Comparison of ENCODE assay signal across 25 mouse cellular contexts in the genomic region with DNA sequence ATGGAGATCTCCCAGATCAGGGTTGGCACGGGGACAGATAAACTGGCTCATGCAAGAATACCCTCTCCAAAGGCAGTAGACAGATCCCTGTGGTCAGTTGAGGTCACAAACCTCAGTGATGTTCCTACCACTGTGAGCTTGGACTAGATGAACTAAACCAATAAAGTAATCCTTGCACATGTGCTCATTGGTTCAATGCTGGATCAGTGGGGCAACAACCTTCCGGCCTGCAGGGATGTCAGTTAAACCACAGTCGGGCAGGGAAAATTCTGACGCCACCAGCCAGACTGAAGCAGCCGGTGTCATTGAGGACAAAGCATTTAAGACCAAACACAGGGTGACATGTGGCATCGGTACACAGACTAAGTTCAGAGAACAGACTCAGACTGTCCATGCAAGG.
"Had no signal": no experiment of that assay in that cellular context is flagged by ENCODE, and none has a peak within 500 bp of the region (broad histone marks: within the 10 kb centered on the region; RNA-seq: fewer than 3 reads in every experiment).

No protein-coding gene starts in this region.

- H3K36me3 ChIP-seq: heart, embryonic 13.5 days; heart, embryonic 15.5 days; hindbrain, embryonic 10.5 days; hindbrain, embryonic 12.5 days; kidney, embryonic 15.5 days; limb, embryonic 10.5 days; limb, embryonic 12.5 days; liver, embryonic 13.5 days; liver, embryonic 15.5 days had no signal

- H3K27ac ChIP-seq: heart, embryonic 13.5 days; heart, embryonic 15.5 days; hindbrain, embryonic 10.5 days; hindbrain, embryonic 12.5 days; hindbrain, embryonic 14.5 days; kidney, embryonic 15.5 days; kidney, postnatal 0 days; layer of hippocampus, adult 2 months; left cerebral cortex, adult 2 months; limb, embryonic 10.5 days; limb, embryonic 12.5 days; liver, embryonic 13.5 days; liver, embryonic 15.5 days had no signal

- DNase-seq: gastrocnemius, postnatal 25 days; heart, adult 18-20 months; heart, postnatal 14 days; heart, postnatal 36 days; kidney, adult 11 months; kidney, adult 2 months; kidney, adult 9 months; kidney, postnatal 14 days; kidney, postnatal 4 days; liver; liver, embryonic 13.5 days had no signal

- ATAC-seq: hindbrain, embryonic 16.5 days; intestine, embryonic 16.5 days had no signal

- H3K27me3 ChIP-seq: heart, embryonic 15.5 days; hindbrain, embryonic 12.5 days; kidney, embryonic 15.5 days; limb, embryonic 12.5 days; liver, embryonic 13.5 days; liver, embryonic 15.5 days had no signal

- H3K4me3 ChIP-seq: heart, embryonic 13.5 days; heart, embryonic 15.5 days; hindbrain, embryonic 10.5 days; hindbrain, embryonic 12.5 days; kidney, embryonic 15.5 days; layer of hippocampus, adult 2 months; left cerebral cortex, adult 2 months; limb, embryonic 10.5 days; limb, embryonic 12.5 days; liver, embryonic 13.5 days; liver, embryonic 15.5 days had no signal

- H3K9ac ChIP-seq: heart, embryonic 13.5 days; heart, embryonic 15.5 days; hindbrain, embryonic 12.5 days; hindbrain, embryonic 14.5 days; kidney, embryonic 15.5 days; limb, embryonic 12.5 days; liver, embryonic 13.5 days; liver, embryonic 15.5 days had no signal

- H3K4me1 ChIP-seq: heart, embryonic 13.5 days; heart, embryonic 15.5 days; kidney, embryonic 15.5 days; limb, embryonic 12.5 days; liver, embryonic 13.5 days; liver, embryonic 15.5 days had no signal
